Mouse (Mus musculus): ENCODE data around the gene Arl6ip5. TPM values are rescaled to one million over a fixed set of nuclear protein-coding genes. Genes with fewer than 3 reads are reported as not detected.
"Not testable (repeated sequence)": the region's sequence is repeated elsewhere in the genome, so short reads cannot be mapped to it uniquely, and the experiment has no call there.

Arl6ip5 gene
- polyA plus RNA-seq, 3 experiments from 2014 or later, result 199 to 332 (median 237) TPM

- ATAC-seq, result no peak
Measured at GRCm38 (mm10) chr6:97223566-97223965, 13.1 kb downstream of the Arl6ip5 start.

DNA sequence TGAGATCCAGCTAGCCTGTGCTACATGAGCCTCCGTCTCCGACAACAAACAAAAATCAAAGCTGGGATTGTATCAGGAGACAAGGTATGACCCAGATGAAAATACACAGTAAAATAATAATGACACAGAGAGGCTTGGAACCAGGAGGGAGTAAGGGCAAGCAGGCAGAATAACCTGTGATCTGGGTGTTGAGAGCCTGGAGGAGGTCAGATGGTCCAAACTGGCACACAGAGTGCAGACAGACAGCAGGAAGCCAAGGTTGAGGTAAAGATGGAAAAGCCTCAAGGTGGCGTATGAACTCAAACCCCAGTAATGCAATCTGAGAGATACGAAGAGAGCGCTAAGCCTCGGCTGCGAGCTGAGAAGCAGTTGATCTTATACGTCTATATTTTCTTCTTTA is 14.0 kb downstream of the Arl6ip5 start:
- no peak for ATAC-seq

GRCm38 (mm10) chr6:97226083-97226491 is 15.6 kb downstream of the Arl6ip5 start:
- ATAC-seq, result no peak

- no peak for ATAC-seq
Measured at GRCm38 (mm10) chr6:97227067-97227847, 16.8 kb downstream of the Arl6ip5 start.

GRCm38 (mm10) chr6:97234911-97235668 is 24.6 kb downstream of the Arl6ip5 start:
- ATAC-seq, result peak; percentile 48

- ATAC-seq, result no peak
Measured at GRCm38 (mm10) chr6:97236088-97236487, 25.6 kb downstream of the Arl6ip5 start.

- ATAC-seq, result no peak
Measured at GRCm38 (mm10) chr6:97239360-97239759, 28.9 kb downstream of the Arl6ip5 start.

- no peak for ATAC-seq
Measured at GRCm38 (mm10) chr6:97240092-97240491, 29.6 kb downstream of the Arl6ip5 start.

- no peak for ATAC-seq
Measured at GRCm38 (mm10) chr6:97242522-97242921, 32.0 kb downstream of the Arl6ip5 start.

DNA sequence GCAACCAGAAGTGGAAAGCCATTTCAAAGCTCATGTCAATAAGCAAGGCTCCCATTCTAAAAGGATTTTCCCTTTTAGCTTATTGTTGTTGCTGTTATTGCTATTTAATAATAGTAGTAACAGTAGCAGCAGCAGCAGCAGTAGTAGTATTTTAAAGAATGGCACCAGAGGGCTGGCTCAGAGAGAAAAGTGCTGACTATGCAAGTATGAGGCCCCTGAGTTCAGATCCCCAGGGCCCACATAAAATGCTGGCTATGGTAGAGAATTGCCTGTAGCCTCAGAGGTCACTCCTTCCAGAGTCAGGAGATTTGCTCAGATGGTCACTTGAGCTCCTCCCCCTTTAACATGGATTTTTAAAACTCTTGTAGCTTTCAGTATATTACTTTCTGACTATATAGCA is 34.7 kb downstream of the Arl6ip5 start:
- no peak for ATAC-seq

GRCm38 (mm10) chr6:97250966-97251365 is 40.5 kb downstream of the Arl6ip5 start:
- ATAC-seq, result peak; percentile 70

DNA sequence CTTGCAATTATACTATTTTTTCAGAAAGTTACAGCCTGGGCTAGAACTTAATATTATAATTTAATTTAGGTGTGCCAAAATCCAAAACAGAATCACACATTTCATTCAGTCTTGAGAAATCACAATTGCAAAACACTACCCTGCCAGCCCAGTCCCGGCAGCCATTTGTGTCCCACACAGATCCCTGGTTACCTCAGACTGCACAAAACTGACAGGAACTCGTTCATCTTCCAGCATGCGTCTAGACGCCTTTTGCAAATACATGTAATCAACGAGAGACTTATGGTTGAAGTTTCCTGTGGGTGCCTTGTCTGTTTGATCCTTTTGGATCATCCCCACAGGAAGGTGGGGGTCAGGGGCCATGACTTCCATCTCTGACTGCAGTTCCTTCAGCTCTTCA is 41.6 kb downstream of the Arl6ip5 start:
- no peak for ATAC-seq

DNA sequence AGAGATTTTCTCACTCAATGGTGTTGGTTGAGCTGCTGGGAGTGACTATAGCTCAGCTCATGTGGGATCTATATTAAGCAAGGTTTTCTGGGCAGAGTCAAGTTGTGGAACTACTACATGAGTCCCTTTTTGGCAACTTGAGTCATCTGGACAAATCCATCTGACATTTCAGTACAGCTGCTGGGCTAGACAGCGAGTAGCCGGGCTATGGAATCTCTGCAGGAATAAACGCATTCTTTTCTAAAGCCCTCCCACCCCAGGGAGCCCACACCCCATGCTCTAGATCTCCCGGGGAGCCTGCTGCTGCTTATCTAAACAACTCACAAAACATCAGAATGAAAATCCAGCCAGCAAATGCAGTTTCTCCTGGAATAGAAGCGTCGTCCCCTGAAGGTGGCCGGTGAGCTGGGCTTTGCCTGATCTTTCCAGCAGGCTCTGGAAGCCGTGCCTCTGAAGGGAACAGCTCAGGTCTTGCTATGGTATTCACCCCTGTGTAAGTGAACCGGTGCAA is 42.3 kb downstream of the Arl6ip5 start, which contains the start of gene Lmod3:
Gene Lmod3 (minus strand): TSS at position 49 of the 511 bp plus-strand sequence.
- no peak for ATAC-seq

DNA sequence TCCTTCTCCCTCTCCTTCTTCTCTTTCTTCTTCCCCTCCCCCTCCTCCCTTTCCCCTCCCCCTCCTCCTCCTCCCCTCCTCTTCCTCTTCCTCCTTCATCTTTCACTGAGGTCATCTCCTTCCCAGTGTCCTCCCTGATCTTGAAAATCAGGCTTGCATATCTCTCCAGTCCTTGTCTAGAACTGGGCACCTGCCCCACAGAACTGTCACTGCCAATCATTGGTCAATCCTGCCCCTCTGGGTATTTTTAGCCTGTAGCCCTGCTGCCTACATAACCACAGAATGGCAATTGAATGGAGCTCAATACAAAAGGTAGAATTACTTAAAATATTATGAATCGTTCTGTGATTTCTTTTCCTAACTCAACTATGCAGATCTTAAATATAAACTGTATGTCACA is 48.0 kb downstream of the Arl6ip5 start:
- no peak for ATAC-seq

DNA sequence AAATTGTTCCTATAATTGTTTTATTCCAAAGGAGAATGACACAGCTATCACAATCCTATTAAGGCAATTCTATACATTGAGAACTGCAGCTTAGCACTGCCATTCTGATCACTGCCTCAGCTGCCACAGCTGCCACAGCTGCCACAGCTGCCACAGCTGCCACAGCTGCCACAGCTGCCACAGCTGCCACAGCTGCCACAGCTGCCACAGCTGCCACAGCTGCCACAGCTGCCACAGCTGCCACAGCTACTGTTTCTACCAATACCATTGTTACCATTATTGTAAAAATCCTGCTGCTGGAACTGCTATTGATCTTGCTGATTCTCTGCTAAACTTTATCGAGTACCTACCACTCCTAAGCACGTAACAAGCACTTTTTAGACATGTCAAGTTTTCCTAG is 49.4 kb downstream of the Arl6ip5 start:
- ATAC-seq, result not testable (repeated sequence)

GRCm38 (mm10) chr6:97262229-97262628 is 51.7 kb downstream of the Arl6ip5 start:
- ATAC-seq, result no peak

- not testable (repeated sequence) for ATAC-seq
Measured at GRCm38 (mm10) chr6:97263750-97264149, 53.3 kb downstream of the Arl6ip5 start.

- no peak for ATAC-seq
Measured at GRCm38 (mm10) chr6:97265240-97265639, 54.8 kb downstream of the Arl6ip5 start.

- ATAC-seq, result no peak
Measured at GRCm38 (mm10) chr6:97265705-97266104, 55.2 kb downstream of the Arl6ip5 start.

DNA sequence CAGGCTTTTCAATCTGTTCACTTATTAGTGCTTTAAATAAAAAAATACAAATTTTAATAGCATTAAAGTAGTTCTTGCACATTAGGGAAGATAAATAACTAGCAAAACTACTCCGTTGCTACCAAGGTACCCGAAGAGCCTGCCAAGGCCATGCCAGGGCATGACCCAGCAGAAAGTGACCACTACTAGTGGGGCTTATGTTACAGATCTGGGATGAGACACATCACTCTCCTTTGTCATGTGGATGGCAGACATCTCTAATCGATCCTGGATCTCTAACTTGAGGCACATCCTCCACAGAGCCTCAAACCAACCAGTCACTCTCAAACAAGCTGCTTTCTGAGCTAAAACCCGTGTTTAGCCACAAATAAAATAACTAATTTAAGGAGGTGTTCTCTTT is 56.2 kb downstream of the Arl6ip5 start:
- ATAC-seq, result no peak

DNA sequence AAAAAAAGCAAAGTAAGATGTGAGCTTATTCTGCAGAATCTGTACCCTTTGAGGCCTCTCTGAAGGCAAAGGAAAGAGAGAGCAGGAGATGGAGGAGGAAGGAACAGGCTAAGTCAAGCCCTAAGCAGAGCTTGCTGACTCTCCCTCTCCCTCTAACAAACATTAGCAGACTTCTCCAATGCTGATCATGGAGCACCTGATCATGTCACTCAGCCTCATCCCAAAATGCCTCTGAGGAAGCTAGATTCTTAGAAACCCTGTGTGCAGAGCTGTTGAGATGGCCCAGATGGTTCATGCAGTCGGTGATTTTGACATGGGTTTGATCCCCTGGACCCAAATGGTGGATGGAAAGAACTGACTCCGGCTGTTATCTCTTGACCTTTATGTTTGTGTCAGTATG is 56.6 kb downstream of the Arl6ip5 start:
- no peak for ATAC-seq

- ATAC-seq, result no peak
Measured at GRCm38 (mm10) chr6:97269596-97269995, 59.1 kb downstream of the Arl6ip5 start.

DNA sequence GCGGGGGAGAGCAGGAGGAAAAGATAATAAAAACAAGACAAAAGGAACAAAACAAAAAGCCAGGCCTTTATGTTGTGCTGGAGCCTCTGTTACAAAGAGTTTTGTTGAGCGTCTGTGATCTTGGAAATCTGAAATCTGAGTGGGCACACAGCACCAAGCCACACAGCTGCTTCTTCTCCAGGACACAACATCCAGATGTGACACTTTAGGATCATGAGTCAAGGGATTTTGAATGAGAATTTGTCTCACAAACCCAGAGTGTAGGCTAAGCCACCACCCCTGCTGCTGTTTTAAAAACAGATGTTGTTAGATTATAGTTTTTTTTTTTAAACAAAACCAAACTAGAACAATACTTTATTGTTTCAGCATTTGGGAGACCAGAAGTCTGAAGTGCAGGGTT is 61.9 kb downstream of the Arl6ip5 start:
- ATAC-seq, result no peak
